Mouse (Mus musculus) ES-Bruce4 (cell line): Measurements from ENCODE around the gene Zc3h12c.

Experiments
- CTCF ChIP-seq: IDR thresholded peaks from one replicate; pipeline ENCODE4 v1.8.1; 2011; ENCODE audit warnings: low read depth, low read length
- EP300 ChIP-seq: IDR thresholded peaks from 2 replicates; pipeline ENCODE4 v1.6.1; 2011; ENCODE audit warnings: low read depth, low read length; ENCODE audit not compliant: insufficient read depth
- POLR2A ChIP-seq: IDR thresholded peaks from one replicate; pipeline ENCODE4 v1.8.1; 2011; ENCODE audit warnings: low read length; ENCODE audit not compliant: insufficient read depth

DNA sequence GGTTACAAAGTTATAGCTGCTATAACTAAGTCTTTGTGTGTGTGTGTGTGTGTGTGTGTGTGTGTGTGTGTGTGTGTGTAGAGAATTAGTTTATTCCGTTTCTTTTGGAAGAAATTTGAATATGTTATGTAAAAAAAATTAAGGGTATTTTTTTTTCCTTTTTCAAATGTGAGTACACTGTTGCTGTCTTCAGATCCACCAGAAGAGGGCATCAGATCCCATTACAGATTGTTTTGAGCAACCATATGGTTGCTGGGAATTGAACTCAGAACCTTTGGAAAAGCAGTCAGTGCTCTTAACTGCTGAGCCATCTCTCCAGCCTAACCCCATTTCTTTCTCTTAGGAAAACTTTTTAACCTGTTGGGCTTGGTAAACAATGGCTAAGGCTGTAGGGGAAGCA is 7.9 kb downstream of the Zc3h12c start:
- TF ChIP-seq CTCF (no peak), POLR2A (no peak), EP300 (no peak)
